Mouse (Mus musculus) cortical plate, adult 2 months (tissue): Measurements from ENCODE around the gene Ccdc180.

Experiments used
- CTCF ChIP-seq: fragments of 200-500 bp; IDR thresholded peaks from 2 replicates; pipeline ENCODE4 v1.5.1; 2011; ENCODE audit warnings: mild to moderate bottlenecking, control low read depth, low read length; ENCODE audit not compliant: insufficient read depth; ENCODE audit errors: extremely low read depth
- POLR2A ChIP-seq: fragments of 200-500 bp; IDR thresholded peaks from 2 replicates; pipeline ENCODE4 v1.6.1; 2011; ENCODE audit warnings: mild to moderate bottlenecking, low read length, control low read depth; ENCODE audit not compliant: insufficient read depth; ENCODE audit errors: extremely low read depth

DNA sequence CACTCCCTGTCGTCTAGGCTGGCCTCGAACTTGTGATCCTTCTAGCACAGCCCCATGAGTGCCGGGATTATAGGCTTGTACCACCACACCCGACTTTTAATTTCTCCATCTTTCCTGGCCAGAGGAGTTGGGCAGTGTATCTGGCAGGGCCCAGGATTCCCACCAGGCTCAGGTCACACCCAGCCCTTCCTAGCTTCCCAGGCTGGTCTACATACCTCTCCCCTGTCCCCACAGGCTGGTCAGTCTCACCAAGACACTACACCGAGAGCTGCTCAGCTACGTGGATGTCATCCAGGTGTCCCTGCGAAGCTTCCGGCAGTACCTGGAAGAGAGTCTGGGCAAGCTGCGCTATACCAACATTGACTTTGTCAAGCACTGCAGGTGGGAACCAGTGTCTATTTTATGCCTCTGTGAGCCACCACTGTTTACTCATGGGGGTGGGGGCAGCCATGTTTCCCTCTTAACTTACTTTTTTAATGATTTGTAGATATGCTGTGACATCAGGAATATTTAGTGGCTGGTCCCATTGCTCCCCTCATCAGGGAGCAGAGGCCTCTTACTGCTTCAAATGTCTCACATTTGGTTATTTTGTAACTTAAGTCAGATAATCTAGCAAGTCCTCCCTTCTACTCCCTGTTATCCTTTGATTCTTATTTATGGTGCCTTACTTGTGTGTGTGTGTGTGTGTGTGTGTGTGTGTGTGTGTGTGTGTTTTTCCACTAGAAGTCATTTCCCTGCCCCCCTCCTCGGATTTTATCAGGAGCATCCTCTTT lies 31.7 kb downstream of the Ccdc180 start:
- TF ChIP-seq POLR2A, result no peak
- TF ChIP-seq CTCF, result no peak
